Mouse (Mus musculus): ENCODE results near the gene Asic3. TPM values are rescaled to one million over a fixed set of nuclear protein-coding genes. Genes with fewer than 3 reads are reported as not detected.

The Asic3 gene
- polyA plus RNA-seq (2016; fragmentation: Nextera tagmentation; extraction: Ambion mirVana) = 1.0 and 1.4 TPM in 2 replicates

DNA sequence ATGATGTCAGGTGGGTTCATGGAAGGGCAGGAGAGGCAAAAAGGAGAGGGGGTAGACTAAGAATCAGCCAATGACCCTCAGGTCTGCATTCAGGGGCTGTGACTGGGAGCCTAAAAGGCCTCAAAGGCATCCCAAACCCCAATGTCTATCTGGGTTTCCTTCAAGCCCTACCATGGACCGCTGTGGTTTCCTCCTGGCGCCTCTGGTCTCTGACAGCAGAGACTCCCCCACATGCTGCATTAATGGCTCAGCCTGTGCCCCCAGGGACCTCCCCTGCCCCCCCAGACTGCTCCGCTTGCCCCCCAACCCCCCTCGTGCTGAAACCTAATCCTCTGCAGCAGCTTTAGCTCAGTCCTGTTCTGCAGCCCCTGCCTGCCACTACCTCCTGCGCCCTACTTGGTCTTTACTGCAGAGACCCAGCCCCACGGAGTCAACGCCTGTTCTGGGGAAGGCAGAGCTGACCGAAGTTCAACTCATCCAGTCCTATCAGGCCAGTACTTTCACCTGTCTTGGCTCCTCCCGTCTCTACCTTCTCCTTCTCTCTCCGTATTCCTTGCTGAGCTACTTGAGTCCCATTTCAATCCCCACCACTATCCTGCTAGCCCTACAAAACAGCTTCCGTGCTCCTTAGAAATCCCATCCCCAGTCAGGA is at the start of gene Asic3:
Gene Asic3, plus strand, starts transcription at position 351 of the 652 bp plus-strand sequence.
- Histone ChIP-seq H3K4me2 (replicated peaks) (no peak within 1 kb of the TSS), H3K36me3 (0 out of 2 replicates have a peak, but pooled peaks cover 6% of the 10 kb centered on the region), H3K9ac (no peak within 1 kb of the TSS), H3K27ac (no peak within 1 kb of the TSS), H3K4me1 (peaks cover 6% of the 10 kb centered on the region; the same call in 1 of the 2 replicates), H3K27me3 (replicated peaks) (no peaks in the 10 kb centered on the region), H3K4me3 (no peak within 1 kb of the TSS), H3K9me3 (no peaks in the 10 kb centered on the region)
- ATAC-seq (ENCODE audit: low FRiP score, low read depth) = no peak
- WGBS = 53% methylated on average over 11 of the region's 11 CpGs

DNA sequence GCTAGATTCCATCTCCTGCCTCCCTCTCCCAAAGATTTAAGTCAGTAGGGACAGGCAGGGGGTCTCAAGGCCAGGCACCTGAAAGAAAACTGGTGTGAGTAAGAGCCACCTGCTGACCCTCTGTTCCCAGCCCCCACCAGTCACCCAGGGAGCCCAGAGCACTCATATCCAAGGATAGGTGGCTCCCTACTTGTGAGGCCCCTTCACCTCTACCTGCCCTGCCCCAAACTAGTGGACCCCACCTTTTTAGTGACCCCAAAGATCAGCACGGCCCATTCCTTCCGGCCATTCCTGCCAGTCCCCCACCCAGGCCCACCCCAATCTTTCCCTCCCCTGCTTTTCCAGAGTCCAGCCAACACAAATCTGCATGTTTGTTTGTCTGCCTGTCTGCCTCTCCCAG is 49.7 kb upstream of the Asic3 start:
- 85% methylated on average over 2 of the region's 2 CpGs for WGBS
- ATAC-seq (ENCODE audit: low FRiP score, low read depth) = no peak
- no peak overlapping the region for H3K9ac ChIP-seq
- H3K4me3 ChIP-seq = no peak overlapping the region
- H3K4me1 ChIP-seq = peaks cover 2% of the 10 kb centered on the region; the same call in 1 of the 2 replicates
- no peak overlapping the region for H3K27ac ChIP-seq
- H3K9me3 ChIP-seq = no peaks in the 10 kb centered on the region
- H3K36me3 ChIP-seq = no peaks in the 10 kb centered on the region
- no peak overlapping the region for H3K4me2 ChIP-seq (replicated peaks)
- H3K27me3 ChIP-seq (replicated peaks) = no peaks in the 10 kb centered on the region

DNA sequence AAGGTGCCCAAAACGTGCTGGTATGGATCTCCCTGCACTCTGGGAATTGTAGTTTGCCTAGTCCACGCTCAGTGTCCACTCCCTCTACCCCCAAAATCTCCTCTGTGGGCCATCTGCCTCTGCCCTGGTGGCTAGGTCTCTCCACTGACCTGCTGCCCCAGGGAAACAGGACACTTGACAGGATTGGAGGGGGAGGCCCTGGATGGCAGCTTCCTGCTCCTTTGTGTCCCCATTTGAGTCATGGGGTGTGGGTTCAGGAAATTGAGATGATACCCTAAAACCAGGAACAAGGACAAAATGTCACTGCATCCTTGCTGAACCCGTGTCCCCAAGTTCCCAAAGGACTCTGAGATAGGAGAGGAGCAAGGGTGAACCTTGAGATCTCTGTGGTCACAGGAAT is 49.1 kb upstream of the Asic3 start:
- H3K36me3 ChIP-seq = no peaks in the 10 kb centered on the region
- H3K27ac ChIP-seq = no peak overlapping the region
- no peak overlapping the region for H3K4me3 ChIP-seq
- no peak overlapping the region for H3K4me2 ChIP-seq (replicated peaks)
- 58% methylated on average over 3 of the region's 3 CpGs for WGBS
- peaks cover 2% of the 10 kb centered on the region; the same call in 1 of the 2 replicates for H3K4me1 ChIP-seq
- H3K9me3 ChIP-seq = no peaks in the 10 kb centered on the region
- H3K27me3 ChIP-seq (replicated peaks) = no peaks in the 10 kb centered on the region
- ATAC-seq (ENCODE audit: low FRiP score, low read depth) = no peak
- H3K9ac ChIP-seq = no peak overlapping the region

DNA sequence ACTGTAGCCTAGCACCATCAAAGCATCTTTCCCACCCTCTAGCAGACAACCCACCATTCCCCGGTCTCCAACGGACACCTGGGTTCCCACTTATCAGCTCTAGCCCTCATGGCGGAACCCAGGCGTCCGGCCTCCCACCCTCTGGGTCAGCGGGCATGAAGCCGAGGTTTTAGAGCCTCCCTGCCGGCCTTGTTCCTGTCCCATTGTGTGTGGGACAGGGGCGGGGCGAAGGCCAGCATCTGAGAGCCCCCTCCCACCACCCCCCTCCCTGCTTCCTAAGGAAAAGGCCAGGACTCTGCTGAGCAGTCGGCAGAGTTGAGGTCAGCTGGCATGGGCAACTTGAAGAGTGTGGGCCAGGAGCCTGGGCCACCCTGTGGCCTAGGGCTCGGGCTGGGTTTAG is 48.7 kb upstream of the Asic3 start, which contains the start of gene Nos3:
Gene Nos3, plus strand, starts transcription at position 303 of the 400 bp plus-strand sequence.
- no peak for ATAC-seq (ENCODE audit: low FRiP score, low read depth)
- H3K4me3 ChIP-seq = no peak within 1 kb of the TSS

DNA sequence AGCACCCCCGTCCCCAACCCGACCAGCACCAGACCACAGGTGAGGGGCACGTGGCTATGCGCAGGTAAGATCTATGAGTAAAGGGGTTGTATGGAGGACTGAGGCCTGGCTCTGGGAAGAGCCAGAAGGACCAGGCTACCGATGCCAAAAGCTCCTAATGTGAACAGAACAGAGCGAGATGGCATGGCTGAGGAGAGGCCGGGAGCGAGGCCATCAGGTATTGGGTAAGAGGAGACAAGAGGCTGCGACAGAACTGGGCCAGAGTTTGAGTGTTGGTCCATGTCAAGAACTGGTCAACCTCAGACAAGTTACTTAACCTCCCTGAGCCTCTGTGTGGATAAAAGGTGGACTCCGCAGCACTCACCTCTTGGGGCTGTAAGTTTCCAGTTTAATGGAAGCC is 48.2 kb upstream of the Asic3 start:
- Histone ChIP-seq H3K4me3 (no peak overlapping the region), H3K9ac (no peak overlapping the region), H3K27ac (no peak overlapping the region), H3K9me3 (no peaks in the 10 kb centered on the region), H3K27me3 (replicated peaks) (no peaks in the 10 kb centered on the region), H3K4me2 (replicated peaks) (0 out of 2 replicates have a peak overlapping the region, but pooled peaks have one; percentile 30), H3K4me1 (peaks cover 2% of the 10 kb centered on the region; the same call in 1 of the 2 replicates), H3K36me3 (no peaks in the 10 kb centered on the region)
- WGBS = 87% methylated on average over 10 of the region's 10 CpGs
- ATAC-seq (ENCODE audit: low FRiP score, low read depth) = no peak

More for the DNA sequence above, 48.7 kb upstream of the Asic3 start, which contains the start of gene Nos3:
- Histone ChIP-seq H3K36me3 (no peaks in the 10 kb centered on the region), H3K27ac (no peak within 1 kb of the TSS), H3K4me2 (replicated peaks) (0 out of 2 replicates have a peak within 1 kb of the TSS, but pooled peaks have one; percentile 30), H3K9me3 (no peaks in the 10 kb centered on the region), H3K9ac (no peak within 1 kb of the TSS), H3K4me1 (peaks cover 2% of the 10 kb centered on the region; the same call in 1 of the 2 replicates), H3K27me3 (replicated peaks) (no peaks in the 10 kb centered on the region)
- WGBS = 39% methylated on average over 12 of the region's 12 CpGs

DNA sequence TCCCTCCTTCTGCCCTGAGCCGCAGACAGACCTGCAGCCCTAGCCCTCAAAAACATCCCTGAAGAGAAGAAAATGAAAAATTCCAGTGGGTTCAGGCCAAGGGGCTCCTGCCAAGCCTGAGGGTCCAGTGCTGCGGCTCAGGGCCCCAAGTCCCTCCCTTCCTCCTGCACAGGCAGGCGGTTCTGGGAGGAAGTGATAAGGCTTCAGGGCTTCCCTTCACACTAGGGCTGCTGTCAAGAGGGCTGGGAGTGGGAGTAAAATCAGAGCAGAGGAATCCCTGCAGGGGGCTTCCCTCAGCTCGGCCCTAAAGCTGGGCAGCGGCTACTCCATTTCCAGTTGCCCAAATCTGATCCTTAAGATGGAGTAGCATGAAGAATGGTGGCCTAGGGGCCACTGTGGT is 47.7 kb upstream of the Asic3 start:
- no peak overlapping the region for H3K27ac ChIP-seq
- H3K36me3 ChIP-seq = no peaks in the 10 kb centered on the region
- no peaks in the 10 kb centered on the region for H3K9me3 ChIP-seq
- H3K9ac ChIP-seq = no peak overlapping the region
- 51% methylated on average over 5 of the region's 5 CpGs for WGBS
- H3K27me3 ChIP-seq (replicated peaks) = no peaks in the 10 kb centered on the region
- ATAC-seq (ENCODE audit: low FRiP score, low read depth) = no peak
- H3K4me2 ChIP-seq (replicated peaks) = no peak overlapping the region
- peaks cover 2% of the 10 kb centered on the region; the same call in 1 of the 2 replicates for H3K4me1 ChIP-seq
- H3K4me3 ChIP-seq = no peak overlapping the region

DNA sequence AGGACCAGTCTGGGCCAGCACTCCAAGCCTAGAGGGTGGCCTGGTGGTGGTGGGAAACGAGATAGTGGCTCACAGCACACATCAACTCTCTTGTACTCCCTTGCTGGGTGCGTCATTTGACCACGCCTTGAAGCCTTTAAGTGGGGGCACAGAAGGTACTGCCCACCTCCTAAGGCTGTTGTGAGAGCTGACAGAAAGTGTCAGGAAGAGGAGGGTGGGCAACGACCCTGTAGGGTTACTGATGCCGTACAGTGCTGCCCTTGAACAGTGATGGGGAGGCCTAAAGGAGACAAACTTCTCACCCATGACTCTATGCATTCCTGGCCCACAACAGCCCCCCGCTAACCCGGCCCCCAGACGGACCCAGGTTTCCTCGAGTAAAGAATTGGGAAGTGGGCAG is 46.8 kb upstream of the Asic3 start:
- WGBS = 82% methylated on average over 9 of the region's 9 CpGs
- Histone ChIP-seq H3K4me1 (peaks cover 2% of the 10 kb centered on the region; the same call in 1 of the 2 replicates), H3K9ac (no peak overlapping the region), H3K27me3 (replicated peaks) (no peaks in the 10 kb centered on the region), H3K4me3 (no peak overlapping the region), H3K36me3 (no peaks in the 10 kb centered on the region), H3K4me2 (replicated peaks) (no peak overlapping the region), H3K9me3 (no peaks in the 10 kb centered on the region), H3K27ac (no peak overlapping the region)
- no peak for ATAC-seq (ENCODE audit: low FRiP score, low read depth)

DNA sequence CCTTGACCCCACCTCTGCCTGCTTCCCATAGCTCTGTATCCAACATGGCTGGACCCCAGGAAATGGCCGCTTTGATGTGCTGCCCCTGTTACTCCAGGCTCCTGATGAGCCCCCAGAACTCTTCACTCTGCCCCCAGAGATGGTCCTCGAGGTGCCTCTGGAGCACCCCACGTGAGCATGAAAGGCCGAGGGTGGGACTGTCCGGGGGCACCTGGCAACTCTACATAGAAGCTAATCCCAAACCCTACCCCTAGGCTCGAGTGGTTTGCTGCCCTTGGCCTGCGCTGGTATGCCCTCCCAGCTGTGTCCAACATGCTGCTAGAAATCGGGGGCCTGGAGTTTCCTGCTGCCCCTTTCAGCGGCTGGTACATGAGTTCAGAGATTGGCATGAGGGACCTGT is 43.4 kb upstream of the Asic3 start:
- ATAC-seq (ENCODE audit: low FRiP score, low read depth) = no peak
- Histone ChIP-seq H3K9ac (no peak overlapping the region), H3K4me2 (replicated peaks) (no peak overlapping the region), H3K4me1 (no peaks in the 10 kb centered on the region), H3K27ac (no peak overlapping the region), H3K27me3 (replicated peaks) (no peaks in the 10 kb centered on the region), H3K9me3 (no peaks in the 10 kb centered on the region), H3K4me3 (no peak overlapping the region), H3K36me3 (no peaks in the 10 kb centered on the region)
- WGBS = 87% methylated on average over 9 of the region's 9 CpGs

DNA sequence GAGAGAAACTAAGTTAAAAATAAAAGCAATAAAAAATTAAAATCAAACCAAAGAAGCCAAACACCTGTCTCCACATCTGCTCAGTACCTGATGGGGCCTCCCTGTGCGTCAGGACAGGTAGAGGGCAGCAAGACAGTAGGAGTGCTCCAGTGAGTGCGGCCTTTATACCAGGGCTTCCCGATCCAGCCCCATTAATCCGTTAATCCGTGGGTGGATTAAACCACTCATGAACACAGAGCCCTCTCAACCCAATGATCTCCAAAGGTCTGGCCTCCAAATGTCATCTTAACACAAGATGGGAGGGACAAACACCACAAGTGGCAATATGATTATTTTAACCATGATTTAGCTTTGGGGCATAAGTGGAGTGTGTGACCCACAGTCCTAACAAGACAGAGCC is 39.4 kb upstream of the Asic3 start:
- Histone ChIP-seq H3K4me2 (replicated peaks) (no peak overlapping the region), H3K27ac (no peak overlapping the region), H3K36me3 (no peaks in the 10 kb centered on the region), H3K4me3 (no peak overlapping the region), H3K9ac (no peak overlapping the region), H3K9me3 (no peaks in the 10 kb centered on the region), H3K27me3 (replicated peaks) (no peaks in the 10 kb centered on the region), H3K4me1 (no peaks in the 10 kb centered on the region)
- no peak for ATAC-seq (ENCODE audit: low FRiP score, low read depth)
- 78% methylated on average over 5 of the region's 5 CpGs for WGBS

DNA sequence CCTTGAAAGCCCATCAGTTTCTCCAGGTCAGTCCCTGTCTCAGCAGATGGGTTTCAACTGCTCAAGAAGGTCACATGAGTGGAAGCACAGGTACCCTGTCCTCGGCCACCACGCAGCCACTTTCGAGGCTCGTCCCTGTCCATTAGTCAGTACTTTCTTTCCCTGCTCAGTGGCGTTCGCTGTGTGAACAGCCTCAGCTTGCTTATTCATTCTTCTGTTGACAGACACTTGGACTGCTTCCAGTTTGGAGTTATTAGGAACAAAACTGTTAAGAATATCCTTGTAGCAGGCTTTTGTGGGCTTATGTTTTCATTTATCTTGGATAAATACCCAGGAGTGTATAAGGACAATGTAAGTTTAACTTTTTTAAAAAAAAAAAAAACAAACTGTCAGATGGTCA is 39.0 kb upstream of the Asic3 start:
- H3K27ac ChIP-seq = no peak overlapping the region
- no peaks in the 10 kb centered on the region for H3K27me3 ChIP-seq (replicated peaks)
- WGBS = 79% methylated on average over 6 of the region's 6 CpGs
- H3K9ac ChIP-seq = no peak overlapping the region
- H3K9me3 ChIP-seq = no peaks in the 10 kb centered on the region
- no peaks in the 10 kb centered on the region for H3K4me1 ChIP-seq
- no peak for ATAC-seq (ENCODE audit: low FRiP score, low read depth)
- H3K4me3 ChIP-seq = no peak overlapping the region
- H3K36me3 ChIP-seq = no peaks in the 10 kb centered on the region
- H3K4me2 ChIP-seq (replicated peaks) = no peak overlapping the region

DNA sequence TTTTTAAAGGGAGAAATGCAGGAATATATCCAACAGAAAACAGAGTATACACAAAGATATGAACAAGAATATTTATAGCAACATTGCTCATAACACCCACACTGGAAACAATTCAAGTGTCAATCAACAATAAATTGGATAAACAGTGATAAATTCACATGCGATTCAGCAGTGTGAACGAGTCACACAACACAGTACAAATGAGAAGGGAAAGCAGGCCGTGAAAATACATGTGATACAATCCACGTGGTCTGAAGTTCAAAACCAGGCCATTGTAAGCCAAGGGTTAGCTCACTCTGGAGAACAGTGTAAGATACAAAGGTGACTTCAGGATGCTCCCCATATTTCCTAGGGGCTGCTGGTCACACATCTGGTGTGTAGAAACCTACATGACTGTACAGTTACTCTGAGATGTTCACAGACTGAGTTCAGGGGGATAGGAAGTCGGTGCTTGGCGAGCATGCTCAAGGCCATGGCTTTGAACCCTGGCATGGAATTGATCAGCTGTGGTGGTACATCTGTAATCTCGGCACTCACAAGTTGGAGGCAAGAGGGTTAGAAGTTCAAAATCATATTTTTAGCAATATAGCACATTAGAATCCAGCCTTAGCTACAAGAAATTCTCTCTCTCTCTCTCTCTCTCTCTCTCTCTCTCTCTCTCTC is 38.4 kb upstream of the Asic3 start:
- Histone ChIP-seq H3K27ac (no peak overlapping the region), H3K9ac (no peak overlapping the region), H3K9me3 (no peaks in the 10 kb centered on the region), H3K36me3 (no peaks in the 10 kb centered on the region), H3K27me3 (replicated peaks) (no peaks in the 10 kb centered on the region), H3K4me3 (no peak overlapping the region), H3K4me2 (replicated peaks) (no peak overlapping the region), H3K4me1 (no peaks in the 10 kb centered on the region)
- WGBS = 85% methylated on average over 7 of the region's 7 CpGs
- no peak for ATAC-seq (ENCODE audit: low FRiP score, low read depth)

DNA sequence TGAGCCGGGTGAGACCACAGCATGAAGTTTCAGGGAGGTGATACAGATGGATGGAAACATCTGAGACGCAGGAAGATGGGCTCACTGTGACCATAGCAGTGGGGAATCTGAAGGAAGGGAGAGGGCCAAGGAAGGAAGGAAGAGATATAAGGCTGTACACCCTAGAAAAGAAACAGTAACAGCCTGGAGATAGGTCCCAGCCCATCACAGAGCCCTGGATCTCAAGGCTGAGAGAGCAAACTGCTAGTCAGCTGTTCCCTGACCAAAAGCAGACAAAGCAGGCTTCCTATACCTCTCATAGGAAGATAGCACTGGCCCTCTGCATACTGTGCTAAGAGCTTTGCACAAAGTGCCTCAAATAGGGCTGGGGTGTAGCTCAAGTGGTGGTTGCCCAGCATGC is 34.5 kb upstream of the Asic3 start:
- Histone ChIP-seq H3K4me2 (replicated peaks) (no peak overlapping the region), H3K4me1 (peaks cover 8% of the 10 kb centered on the region), H3K36me3 (no peaks in the 10 kb centered on the region), H3K9me3 (no peaks in the 10 kb centered on the region), H3K9ac (no peak overlapping the region), H3K27ac (no peak overlapping the region), H3K4me3 (no peak overlapping the region), H3K27me3 (replicated peaks) (0 out of 2 replicates have a peak, but pooled peaks cover 3% of the 10 kb centered on the region)
- no peak for ATAC-seq (ENCODE audit: low FRiP score, low read depth)
- 79% methylated on average over 2 of the region's 2 CpGs for WGBS
